Mouse (Mus musculus) naive thymus-derived CD4-positive, alpha-beta T cell, adult 2 months (primary cell): Measurements from ENCODE around the gene Tcp11x2.

Source experiments
- DNase-seq: peaks from one replicate; pipeline ENCODE4 v3.0.0-alpha.2; 2011; ENCODE audit warnings: low read depth

The Tcp11x2 gene

DNA sequence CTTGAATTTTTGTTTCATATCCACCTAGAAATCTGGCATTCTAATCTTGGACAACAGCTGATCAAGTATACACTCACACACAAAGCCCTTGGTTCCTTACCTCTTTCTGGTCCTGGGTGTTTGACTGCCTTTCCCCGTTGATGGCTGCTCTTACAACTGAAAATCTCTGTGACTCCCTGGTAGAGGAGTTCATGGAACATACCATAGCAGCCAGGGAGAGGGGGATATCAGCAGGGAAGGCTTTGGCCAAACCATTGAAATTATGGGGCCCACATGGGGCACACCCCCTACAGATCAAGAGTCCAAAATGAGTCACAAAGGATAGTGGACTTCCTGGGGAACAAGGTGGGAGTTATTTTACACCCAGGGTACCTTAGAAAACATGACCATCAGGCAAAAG, at the start of gene Tcp11x2:
Tcp11x2 (minus strand) TSS at position 158 of the 400 bp plus-strand sequence.
- DNase-seq: no peak

DNA sequence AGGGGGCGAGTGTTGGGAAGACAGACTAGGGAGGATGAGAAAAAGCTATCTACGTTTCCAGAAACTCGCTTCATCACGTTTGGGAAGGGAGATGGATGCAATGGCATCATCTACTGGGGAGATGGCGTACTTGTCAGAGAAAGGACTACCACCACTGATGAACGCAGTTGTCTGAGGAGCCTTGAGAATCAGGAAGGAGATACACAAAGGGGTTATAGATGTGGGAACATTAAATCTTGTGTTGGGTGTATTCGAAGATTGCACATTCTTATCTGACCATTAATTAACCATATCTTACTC, 49.4 kb upstream of the Tcp11x2 start:
- no peak for DNase-seq

DNA sequence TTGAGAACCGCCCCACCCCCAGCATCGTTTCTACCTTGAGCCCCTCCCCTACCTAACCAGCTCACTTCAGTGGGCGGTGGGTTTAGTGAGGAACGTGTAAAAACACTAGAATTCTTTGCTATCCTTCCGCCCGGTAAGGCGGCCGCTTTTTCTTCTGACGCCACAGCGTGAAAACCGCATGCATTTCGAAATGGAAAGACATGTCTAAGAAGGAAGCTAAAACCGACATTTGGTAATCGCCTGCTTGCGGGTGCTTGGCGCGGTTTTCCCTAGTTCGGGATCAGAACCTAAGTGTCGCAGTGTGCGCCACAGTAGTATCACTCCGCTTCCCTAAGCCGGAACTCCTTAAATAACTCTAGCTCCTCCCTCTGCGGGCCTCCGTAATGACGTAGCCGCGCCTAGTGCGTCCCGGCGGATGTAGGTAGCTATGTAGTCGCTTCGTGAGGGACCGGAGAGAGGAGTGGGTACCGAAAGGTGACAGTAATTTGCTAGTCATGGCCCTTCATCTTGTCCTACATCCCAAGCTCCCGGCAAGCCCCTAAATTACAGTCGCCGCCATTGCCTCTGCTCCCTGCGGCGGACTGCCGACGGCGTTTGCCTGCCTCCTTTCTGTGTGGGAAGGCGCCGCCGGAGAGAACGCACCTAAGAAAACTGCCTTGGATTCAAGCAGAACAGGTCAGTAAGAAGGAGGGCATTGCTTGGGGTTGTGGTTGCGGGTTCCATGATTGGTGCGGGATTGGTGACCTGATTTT, 48.9 kb upstream of the Tcp11x2 start, which contains the start of the genes Armcx5 and Gprasp1:
Armcx5 (plus strand) TSS at position 430 of the 752 bp plus-strand sequence.
Gprasp1 (plus strand) TSS at position 430 of the 752 bp plus-strand sequence.
- peak; percentile 94 for DNase-seq

DNA sequence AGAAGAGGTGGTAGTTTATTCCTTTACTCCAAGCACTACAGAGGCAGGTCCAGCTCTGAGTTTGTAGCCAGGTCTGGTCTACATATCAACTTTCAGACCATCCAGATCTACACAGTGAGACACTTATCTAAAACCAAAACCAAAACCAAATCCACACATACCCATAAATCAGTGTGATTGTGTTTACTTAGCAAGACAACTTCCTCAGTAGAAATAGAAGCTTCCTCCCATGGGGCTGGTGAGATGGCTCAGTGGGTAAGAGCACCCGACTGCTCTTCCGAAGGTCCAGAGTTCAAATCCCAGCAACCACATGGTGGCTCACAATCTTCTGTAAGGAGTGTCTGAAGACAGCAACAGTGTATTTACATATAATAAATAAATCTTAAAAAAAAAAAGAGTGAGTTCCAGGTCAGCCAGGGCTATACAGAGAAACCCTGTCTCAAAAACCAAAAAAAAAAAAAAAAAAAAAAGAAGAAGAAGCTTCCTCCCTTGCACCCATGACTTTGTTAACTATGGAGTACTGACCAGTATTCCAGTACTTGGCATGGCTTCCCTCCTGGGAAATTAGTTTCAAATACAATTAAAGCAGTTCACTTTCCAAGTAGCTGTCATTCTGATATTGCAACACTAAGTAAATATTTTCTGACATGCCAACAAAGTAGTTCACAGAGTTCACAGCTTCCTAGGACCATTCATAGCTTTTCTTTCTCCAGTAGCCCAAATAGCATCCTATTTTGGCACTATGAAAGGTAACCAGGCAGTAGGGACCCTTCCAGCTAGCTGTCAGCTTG, 45.3 kb upstream of the Tcp11x2 start:
- no peak for DNase-seq

DNA sequence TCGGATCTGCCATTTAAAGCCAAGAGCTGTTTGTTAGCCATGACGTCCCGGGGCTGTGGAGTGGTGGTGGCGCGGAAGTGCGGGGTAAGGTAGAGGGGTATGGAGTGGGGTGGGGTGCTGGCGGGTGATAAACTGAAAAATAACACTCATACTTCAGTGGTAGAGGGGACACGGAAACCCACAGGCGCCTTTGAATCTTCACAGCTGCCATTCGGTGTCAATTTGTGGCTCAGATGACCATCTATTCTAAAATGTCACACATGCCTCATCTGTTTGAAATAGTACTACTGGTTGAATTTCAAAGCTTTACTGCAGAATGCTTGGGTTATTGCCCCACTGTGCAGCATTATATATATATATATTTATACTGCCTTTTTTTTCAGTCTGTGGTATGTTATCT, 31.6 kb upstream of the Tcp11x2 start, which contains the start of gene Tmsb15a:
Tmsb15a (minus strand) TSS at position 101 of the 400 bp plus-strand sequence.
- no peak for DNase-seq

DNA sequence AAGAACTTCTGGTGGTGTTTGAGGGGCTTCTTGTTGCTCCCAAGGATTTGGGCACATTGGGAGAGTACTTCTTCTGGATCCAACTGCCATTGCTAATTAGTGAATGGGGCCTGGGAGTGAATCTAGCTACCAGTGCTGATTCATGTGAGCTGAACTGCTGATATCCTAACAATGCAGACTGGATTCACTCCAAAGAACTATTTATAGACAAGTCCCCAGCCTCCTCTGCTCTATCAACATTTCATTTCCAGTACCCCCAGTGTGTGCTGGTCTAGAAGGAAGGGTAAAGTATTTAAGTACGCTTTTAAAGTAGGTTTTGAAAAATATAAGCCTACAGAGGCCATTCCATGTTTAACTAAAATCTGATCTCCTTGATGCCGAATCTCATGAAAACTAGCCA, 19.3 kb upstream of the Tcp11x2 start:
- DNase-seq: no peak

DNA sequence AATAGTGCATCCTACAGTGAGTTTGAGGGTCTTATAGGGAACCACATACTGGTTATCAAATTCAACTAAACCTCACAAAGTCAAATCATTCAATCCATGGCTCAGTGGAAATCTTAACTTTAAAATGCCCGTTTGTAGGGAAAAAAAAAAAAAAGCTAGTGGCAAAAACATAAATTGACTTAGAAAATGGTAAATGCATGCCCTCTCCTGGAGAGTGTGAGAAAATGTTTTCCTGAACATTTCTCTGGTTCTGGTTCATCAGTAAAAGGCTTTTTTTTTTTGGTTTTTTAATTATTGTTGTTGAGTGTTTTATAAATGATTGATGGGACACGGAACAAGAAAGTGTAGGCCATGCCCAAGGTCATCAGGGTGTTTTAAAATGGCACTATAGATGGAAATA, 10.8 kb upstream of the Tcp11x2 start:
- DNase-seq: no peak

DNA sequence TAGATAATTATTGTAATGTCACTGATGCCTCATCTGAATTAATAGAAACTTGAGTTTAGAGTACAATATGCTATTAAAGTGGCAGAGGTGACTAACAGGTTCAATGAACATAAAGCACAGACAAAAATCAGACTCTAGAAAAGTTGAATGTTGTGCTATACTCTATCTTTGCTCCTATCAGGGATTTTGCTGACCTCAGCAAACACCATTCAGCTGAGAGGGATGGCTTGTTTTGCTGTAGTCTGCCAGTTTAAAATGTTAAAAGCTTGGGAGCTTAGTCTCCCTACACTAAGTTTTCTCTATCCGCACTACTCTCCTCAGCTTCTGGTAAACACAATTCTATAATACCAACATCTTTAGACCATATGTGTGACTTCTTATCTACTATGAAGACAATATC, 9.5 kb upstream of the Tcp11x2 start:
- no peak for DNase-seq

DNA sequence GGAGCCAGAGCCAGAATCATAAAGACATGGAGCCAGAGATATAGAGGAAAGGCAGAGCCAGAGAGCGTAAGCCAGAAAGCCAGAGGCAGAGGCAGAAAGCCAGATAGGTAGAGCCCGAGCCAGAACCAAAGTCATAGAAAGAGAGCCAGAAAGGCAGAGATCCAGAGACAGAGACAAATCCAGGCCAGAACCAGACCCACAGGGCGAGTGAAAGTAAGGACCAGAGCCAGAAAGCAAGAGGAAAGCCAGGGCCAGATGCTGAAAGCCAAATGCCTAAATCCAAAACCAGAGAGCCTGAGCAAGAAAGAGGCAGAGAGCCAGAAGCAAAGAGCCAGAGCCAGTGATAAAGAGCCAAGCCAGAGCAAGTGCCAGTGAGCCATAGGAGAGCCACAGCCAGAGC, 5.8 kb downstream of the Tcp11x2 start:
- DNase-seq: no peak

DNA sequence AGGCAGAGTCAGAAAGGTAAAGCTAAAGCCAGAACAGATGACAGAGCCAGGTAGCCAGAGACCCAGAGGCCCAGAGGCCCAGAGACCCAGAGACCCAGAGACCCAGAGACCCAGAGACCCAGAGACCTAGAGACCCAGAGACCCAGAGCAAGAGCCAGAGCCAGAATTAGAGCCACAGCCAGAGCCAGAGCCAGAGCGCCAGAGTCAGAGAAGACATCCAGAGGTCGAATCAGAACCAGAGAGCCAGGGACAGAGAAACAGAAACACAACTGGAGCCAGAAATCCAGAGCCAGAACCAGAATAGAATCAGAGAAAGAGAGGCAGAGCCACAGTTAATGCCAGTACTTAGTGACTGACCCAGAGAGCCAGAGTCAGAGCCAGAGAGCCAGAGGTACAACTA, 11.7 kb downstream of the Tcp11x2 start:
- DNase-seq: no peak

DNA sequence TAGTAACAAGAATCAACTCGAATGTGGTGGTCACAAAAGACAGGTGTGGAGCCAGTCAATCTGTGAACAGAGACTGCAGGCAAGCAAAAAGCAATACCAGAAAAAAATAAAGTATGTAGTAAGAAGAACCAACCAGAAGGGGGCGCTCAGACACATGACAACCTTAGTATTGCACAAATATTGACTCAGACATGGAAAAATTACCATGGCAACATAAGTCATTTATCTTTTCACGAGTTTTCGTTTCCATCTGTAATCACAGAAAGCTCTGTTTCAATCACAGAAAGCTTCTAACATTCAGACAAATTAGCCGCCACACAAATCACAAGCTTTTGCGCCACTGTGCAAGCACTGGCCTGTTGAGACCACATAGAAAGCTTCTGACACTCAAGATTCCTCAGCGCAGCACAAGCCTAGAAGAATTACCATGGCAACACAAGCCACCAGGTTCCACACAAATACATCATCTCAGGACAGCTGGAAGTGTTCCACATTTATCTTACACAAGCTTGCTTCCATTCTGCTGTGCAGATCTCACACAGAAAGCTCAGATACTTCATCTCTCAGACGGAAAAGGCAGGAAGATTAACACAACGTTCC, 41.3 kb downstream of the Tcp11x2 start:
- DNase-seq: peak; percentile 54

DNA sequence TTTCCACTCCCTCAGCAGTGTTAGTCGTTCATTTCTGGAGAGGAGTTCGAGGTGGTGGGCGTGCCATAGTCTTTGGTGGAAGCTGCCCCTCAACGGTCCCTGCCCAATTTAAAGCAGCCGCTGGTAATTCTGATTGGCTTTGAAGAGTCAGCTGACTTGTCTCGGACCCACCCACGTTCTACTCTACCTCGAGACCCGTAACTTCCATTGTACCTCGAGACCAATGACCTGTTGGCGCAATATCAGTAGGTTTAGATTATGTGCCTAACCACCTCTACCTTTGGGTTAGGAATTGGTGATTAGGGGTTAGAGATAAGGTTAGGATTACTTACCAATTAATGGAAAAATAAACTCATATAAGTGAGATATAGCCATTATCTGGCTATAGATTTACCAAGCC, 66.0 kb downstream of the Tcp11x2 start, which contains the start of gene Prame:
Prame (minus strand) TSS at position 101 of the 400 bp plus-strand sequence.
- DNase-seq: no peak
